Mouse (Mus musculus): Measurements from ENCODE around the gene D230025D16Rik. TPM values are rescaled to one million over a fixed set of nuclear protein-coding genes. Genes with fewer than 3 reads are reported as not detected.

The D230025D16Rik gene
- polyA plus RNA-seq, 1 experiment from 2014 or later: 25.2 TPM

GRCm38 (mm10) chr8:105252680-105253537, 28.0 kb downstream of the D230025D16Rik start:
- H3K9me3 ChIP-seq (replicated peaks): no peaks in the 10 kb centered on the region
- peaks cover 23% of the 10 kb centered on the region for H3K4me1 ChIP-seq
- H3K36me3 ChIP-seq: peaks cover 52% of the 10 kb centered on the region
- H3K4me2 ChIP-seq: no peak overlapping the region
- H3K4me3 ChIP-seq (replicated peaks): peak overlapping the region; percentile 71; the same call in 1 of the 2 replicates
- 90% methylated on average over 10 of the region's 10 CpGs for WGBS
- ATAC-seq (replicated peaks; ENCODE audit: low FRiP score): no peak
- peaks cover 29% of the 10 kb centered on the region for H3K27me3 ChIP-seq
- H3K9ac ChIP-seq: no peak overlapping the region
- H3K27ac ChIP-seq: no peak overlapping the region

GRCm38 (mm10) chr8:105253766-105254151, 28.8 kb downstream of the D230025D16Rik start:
- peak; percentile 13; the same call in 1 of the 2 replicates for ATAC-seq (replicated peaks; ENCODE audit: low FRiP score)
- Histone ChIP-seq H3K27ac (no peak overlapping the region), H3K36me3 (peaks cover 43% of the 10 kb centered on the region), H3K9me3 (replicated peaks) (no peaks in the 10 kb centered on the region), H3K4me1 (peaks cover 27% of the 10 kb centered on the region), H3K4me2 (peak overlapping the region; percentile 100), H3K4me3 (replicated peaks) (peak overlapping the region; percentile 71), H3K9ac (no peak overlapping the region), H3K27me3 (peaks cover 37% of the 10 kb centered on the region)
- WGBS: 35% methylated on average over 20 of the region's 20 CpGs

- peak; percentile 85 for ATAC-seq (replicated peaks; ENCODE audit: low FRiP score)
- Histone ChIP-seq H3K4me3 (replicated peaks) (peak overlapping the region; percentile 71), H3K4me2 (peak overlapping the region; percentile 100), H3K4me1 (peaks cover 33% of the 10 kb centered on the region), H3K27me3 (peaks cover 43% of the 10 kb centered on the region), H3K36me3 (peaks cover 37% of the 10 kb centered on the region), H3K9me3 (replicated peaks) (no peaks in the 10 kb centered on the region), H3K9ac (peak overlapping the region; percentile 65), H3K27ac (peak overlapping the region; percentile 85)
- under 1% methylated on average over 74 of the region's 74 CpGs for WGBS
Measured at GRCm38 (mm10) chr8:105254152-105254965, 29.4 kb downstream of the D230025D16Rik start.

GRCm38 (mm10) chr8:105254966-105255350, 30.0 kb downstream of the D230025D16Rik start, which contains the start of gene B3gnt9:
TSS of gene B3gnt9 (minus strand) at chr8:105255153.
- H3K4me2 ChIP-seq: peak within 1 kb of the TSS; percentile 100
- peak within 1 kb of the TSS; percentile 85 for H3K27ac ChIP-seq
- H3K9ac ChIP-seq: peak within 1 kb of the TSS; percentile 65
- WGBS: under 1% methylated on average over 14 of the region's 14 CpGs
- peaks cover 49% of the 10 kb centered on the region for H3K27me3 ChIP-seq
- peaks cover 31% of the 10 kb centered on the region for H3K36me3 ChIP-seq
- H3K9me3 ChIP-seq (replicated peaks): no peaks in the 10 kb centered on the region
- H3K4me3 ChIP-seq (replicated peaks): peak within 1 kb of the TSS; percentile 71
- ATAC-seq (replicated peaks; ENCODE audit: low FRiP score): peak; percentile 72
- peaks cover 39% of the 10 kb centered on the region for H3K4me1 ChIP-seq

- Histone ChIP-seq H3K4me3 (replicated peaks) (no peak overlapping the region), H3K9ac (no peak overlapping the region), H3K27me3 (peaks cover 72% of the 10 kb centered on the region), H3K27ac (no peak overlapping the region), H3K9me3 (replicated peaks) (no peaks in the 10 kb centered on the region), H3K4me2 (no peak overlapping the region), H3K36me3 (peaks cover 7% of the 10 kb centered on the region), H3K4me1 (peaks cover 42% of the 10 kb centered on the region)
- ATAC-seq (replicated peaks; ENCODE audit: low FRiP score): no peak
- 67% methylated on average over 7 of the region's 7 CpGs for WGBS
Measured at GRCm38 (mm10) chr8:105257318-105258114, 32.6 kb downstream of the D230025D16Rik start.

GRCm38 (mm10) chr8:105258911-105259720, 34.2 kb downstream of the D230025D16Rik start:
- H3K4me2 ChIP-seq: peak overlapping the region; percentile 88
- H3K4me1 ChIP-seq: peaks cover 39% of the 10 kb centered on the region
- 3% methylated on average over 55 of the region's 55 CpGs for WGBS
- no peaks in the 10 kb centered on the region for H3K9me3 ChIP-seq (replicated peaks)
- peak overlapping the region; percentile 41 for H3K9ac ChIP-seq
- H3K27ac ChIP-seq: no peak overlapping the region
- H3K27me3 ChIP-seq: peaks cover 86% of the 10 kb centered on the region
- ATAC-seq (replicated peaks; ENCODE audit: low FRiP score): peak; percentile 12
- H3K4me3 ChIP-seq (replicated peaks): peak overlapping the region; percentile 48
- H3K36me3 ChIP-seq: no peaks in the 10 kb centered on the region

- 3% methylated on average over 30 of the region's 30 CpGs for WGBS
- peak overlapping the region; percentile 88 for H3K4me2 ChIP-seq
- peak overlapping the region; percentile 48 for H3K4me3 ChIP-seq (replicated peaks)
- no peaks in the 10 kb centered on the region for H3K9me3 ChIP-seq (replicated peaks)
- H3K9ac ChIP-seq: peak overlapping the region; percentile 41
- peak; percentile 33; the same call in 1 of the 2 replicates for ATAC-seq (replicated peaks; ENCODE audit: low FRiP score)
- peaks cover 87% of the 10 kb centered on the region for H3K27me3 ChIP-seq
- no peaks in the 10 kb centered on the region for H3K36me3 ChIP-seq
- no peak overlapping the region for H3K27ac ChIP-seq
- peaks cover 36% of the 10 kb centered on the region for H3K4me1 ChIP-seq
Measured at GRCm38 (mm10) chr8:105259721-105260320, 34.9 kb downstream of the D230025D16Rik start.

GRCm38 (mm10) chr8:105260371-105261099, 35.6 kb downstream of the D230025D16Rik start:
- no peak for ATAC-seq (replicated peaks; ENCODE audit: low FRiP score)
- peaks cover 87% of the 10 kb centered on the region for H3K27me3 ChIP-seq
- H3K4me2 ChIP-seq: no peak overlapping the region
- H3K4me1 ChIP-seq: peaks cover 35% of the 10 kb centered on the region
- H3K9ac ChIP-seq: no peak overlapping the region
- no peaks in the 10 kb centered on the region for H3K9me3 ChIP-seq (replicated peaks)
- 70% methylated on average over 7 of the region's 7 CpGs for WGBS
- H3K27ac ChIP-seq: no peak overlapping the region
- H3K4me3 ChIP-seq (replicated peaks): no peak overlapping the region
- no peaks in the 10 kb centered on the region for H3K36me3 ChIP-seq

GRCm38 (mm10) chr8:105261326-105261980, 36.5 kb downstream of the D230025D16Rik start:
- Histone ChIP-seq H3K4me3 (replicated peaks) (no peak overlapping the region), H3K4me2 (no peak overlapping the region), H3K9ac (no peak overlapping the region), H3K36me3 (no peaks in the 10 kb centered on the region), H3K27ac (no peak overlapping the region), H3K9me3 (replicated peaks) (no peaks in the 10 kb centered on the region), H3K4me1 (peaks cover 34% of the 10 kb centered on the region), H3K27me3 (peaks cover 87% of the 10 kb centered on the region)
- 86% methylated on average over 12 of the region's 12 CpGs for WGBS
- no peak for ATAC-seq (replicated peaks; ENCODE audit: low FRiP score)
